Mouse (Mus musculus) erythroblast, embryonic 14.5 days (primary cell): ENCODE measurements around the gene Mff.

Experiments used
- GATA1 ChIP-seq: IDR thresholded peaks from 2 replicates; pipeline ENCODE4 v1.6.1; 2012; ENCODE audit warnings: low read length, inconsistent platforms, mixed read lengths
- TAL1 ChIP-seq: IDR thresholded peaks from 3 replicates; pipeline ENCODE4 v1.6.1; 2012; ENCODE audit warnings: low read length, inconsistent platforms, mixed read lengths

- no peak for TF ChIP-seq GATA1
- TF ChIP-seq TAL1 = no peak
These were observed 62.7 kb downstream of the Mff start for GRCm38 (mm10) chr1:82787414-82787813.
